Comparison of ENCODE assay signal across 13 mouse cellular contexts in genomic region chr14:123065566-123065965, GRCm38 (mm10).
DNase-seq lines count a peak whose midpoint lies in the region; ATAC-seq and TF ChIP-seq lines count a peak whose summit lies in the region.
"Had no signal": no experiment of that assay in that cellular context is flagged by ENCODE, and none has a peak within 500 bp of the region (broad histone marks: within the 10 kb centered on the region; RNA-seq: fewer than 3 reads in every experiment).

No protein-coding gene starts in this region.

- intact Hi-C loops in heart, postnatal 36 days (cut with DNase I), result no loop called here

- no peak for DNase-seq in hindbrain, embryonic 11.5 days (ENCODE audit: low spot score)
- no peak for DNase-seq in hindbrain, embryonic 10.5 days (ENCODE audit: low spot score)
- DNase-seq in embryonic facial prominence, embryonic 11.5 days (ENCODE audit: low spot score), result peak; percentile 23
- DNase-seq in midbrain, postnatal 0 days (ENCODE audit: low spot score), result peak; percentile 29
- no peak for DNase-seq in heart, postnatal 36 days
- DNase-seq in thymus, postnatal 14 days, result no peak
- DNase-seq in spleen, postnatal 4 days (ENCODE audit: low spot score in 2 of 2), result no peak
- DNase-seq: adrenal gland, adult 8-10 months; heart, adult 11 months; heart, postnatal 14 days; kidney, adult 18-20 months; liver, embryonic 13.5 days had no signal

- H3K9me3 ChIP-seq in hindbrain, embryonic 11.5 days (ENCODE audit: control insufficient read depth, low read length), result no peaks in the 10 kb centered on the region
- no peaks in the 10 kb centered on the region for H3K9me3 ChIP-seq in hindbrain, embryonic 10.5 days
- no peaks in the 10 kb centered on the region for H3K9me3 ChIP-seq in embryonic facial prominence, embryonic 11.5 days (replicated peaks; ENCODE audit: control insufficient read depth, low read length)
- no peaks in the 10 kb centered on the region for H3K9me3 ChIP-seq in hindbrain, embryonic 12.5 days (replicated peaks)
- H3K9me3 ChIP-seq in midbrain, postnatal 0 days (ENCODE audit: low read length), result no peaks in the 10 kb centered on the region
- H3K9me3 ChIP-seq: liver, embryonic 13.5 days had no signal

- no peak overlapping the region for H3K9ac ChIP-seq in hindbrain, embryonic 11.5 days (ENCODE audit: low read depth, low read length)
- H3K9ac ChIP-seq in embryonic facial prominence, embryonic 11.5 days (replicated peaks; ENCODE audit: low read length), result no peak overlapping the region
- H3K9ac ChIP-seq in hindbrain, embryonic 12.5 days, result no peak overlapping the region
- no peak overlapping the region for H3K9ac ChIP-seq in midbrain, postnatal 0 days (replicated peaks; ENCODE audit: low read length, poor library complexity, severe bottlenecking)
- H3K9ac ChIP-seq: liver, embryonic 13.5 days had no signal

- no peak overlapping the region for H3K4me3 ChIP-seq in hindbrain, embryonic 11.5 days (ENCODE audit: low read depth, low read length)
- H3K4me3 ChIP-seq in hindbrain, embryonic 10.5 days, result no peak overlapping the region
- no peak overlapping the region for H3K4me3 ChIP-seq in embryonic facial prominence, embryonic 11.5 days (ENCODE audit: low read depth, low read length)
- H3K4me3 ChIP-seq in hindbrain, embryonic 12.5 days, result no peak overlapping the region
- H3K4me3 ChIP-seq in midbrain, postnatal 0 days (ENCODE audit: low read depth, low read length), result no peak overlapping the region
- H3K4me3 ChIP-seq: liver, embryonic 13.5 days had no signal

- no peak for TF ChIP-seq CTCF in midbrain, postnatal 0 days (IDR thresholded peaks at IDR 0.05)

- 62% methylated on average over 8 of the region's 8 CpGs for WGBS in hindbrain, embryonic 11.5 days
- WGBS in hindbrain, embryonic 10.5 days, result 64% methylated on average over 8 of the region's 8 CpGs
- WGBS in embryonic facial prominence, embryonic 11.5 days, result 47% methylated on average over 8 of the region's 8 CpGs
- WGBS in hindbrain, embryonic 12.5 days, result 45% methylated on average over 8 of the region's 8 CpGs
- WGBS in midbrain, postnatal 0 days, result 21% methylated on average over 8 of the region's 8 CpGs

- no peak overlapping the region for H3K4me2 ChIP-seq in hindbrain, embryonic 11.5 days (replicated peaks; ENCODE audit: low read depth, low read length)
- no peak overlapping the region for H3K4me2 ChIP-seq in embryonic facial prominence, embryonic 11.5 days (ENCODE audit: low read depth, low read length)
- H3K4me2 ChIP-seq in hindbrain, embryonic 12.5 days (replicated peaks), result no peak overlapping the region
- peak overlapping the region; percentile 10; the same call in 1 of the 2 replicates for H3K4me2 ChIP-seq in midbrain, postnatal 0 days (ENCODE audit: low read depth, low read length, poor library complexity, severe bottlenecking)
- H3K4me2 ChIP-seq: liver, embryonic 13.5 days had no signal

- no peaks in the 10 kb centered on the region for H3K4me1 ChIP-seq in hindbrain, embryonic 11.5 days (replicated peaks; ENCODE audit: control insufficient read depth, insufficient read depth, low read length)
- H3K4me1 ChIP-seq in hindbrain, embryonic 10.5 days (replicated peaks), result peaks cover 8% of the 10 kb centered on the region; the same call in 1 of the 2 replicates
- H3K4me1 ChIP-seq in embryonic facial prominence, embryonic 11.5 days (ENCODE audit: control insufficient read depth, insufficient read depth, low read length), result no peaks in the 10 kb centered on the region
- no peaks in the 10 kb centered on the region for H3K4me1 ChIP-seq in hindbrain, embryonic 12.5 days
- no peaks in the 10 kb centered on the region for H3K4me1 ChIP-seq in midbrain, postnatal 0 days (ENCODE audit: insufficient read depth, low read length)
- H3K4me1 ChIP-seq: liver, embryonic 13.5 days had no signal

- H3K36me3 ChIP-seq in hindbrain, embryonic 11.5 days (ENCODE audit: control insufficient read depth, insufficient read depth, low read length), result no peaks in the 10 kb centered on the region
- H3K36me3 ChIP-seq in hindbrain, embryonic 10.5 days, result no peaks in the 10 kb centered on the region
- H3K36me3 ChIP-seq in embryonic facial prominence, embryonic 11.5 days (replicated peaks; ENCODE audit: control insufficient read depth, insufficient read depth, low read depth, low read length), result no peaks in the 10 kb centered on the region
- no peaks in the 10 kb centered on the region for H3K36me3 ChIP-seq in hindbrain, embryonic 12.5 days
- H3K36me3 ChIP-seq in midbrain, postnatal 0 days (ENCODE audit: insufficient read depth, low read length), result no peaks in the 10 kb centered on the region
- H3K36me3 ChIP-seq: liver, embryonic 13.5 days had no signal

- peak; percentile 49 for ATAC-seq in hindbrain, embryonic 11.5 days (ENCODE audit: low FRiP score)
- no peak; the same call in 1 of the 2 replicates for ATAC-seq in embryonic facial prominence, embryonic 11.5 days (replicated peaks; ENCODE audit: insufficient number of reproducible peaks, low FRiP score, low TSS enrichment, low read depth)
- ATAC-seq in hindbrain, embryonic 12.5 days (ENCODE audit: low FRiP score), result peak; percentile 66
- no peak for ATAC-seq in midbrain, postnatal 0 days (ENCODE audit: low FRiP score)

- no peak overlapping the region for H3K27ac ChIP-seq in hindbrain, embryonic 11.5 days (ENCODE audit: low read depth, low read length)
- no peak overlapping the region for H3K27ac ChIP-seq in hindbrain, embryonic 10.5 days
- no peak overlapping the region for H3K27ac ChIP-seq in embryonic facial prominence, embryonic 11.5 days (replicated peaks; ENCODE audit: low read depth, low read length)
- H3K27ac ChIP-seq in hindbrain, embryonic 12.5 days, result no peak overlapping the region
- H3K27ac ChIP-seq in midbrain, postnatal 0 days (ENCODE audit: low read depth, low read length), result no peak overlapping the region
- H3K27ac ChIP-seq: liver, embryonic 13.5 days had no signal

- H3K27me3 ChIP-seq in hindbrain, embryonic 11.5 days (ENCODE audit: control insufficient read depth, insufficient read depth, low read length), result no peaks in the 10 kb centered on the region
- no peaks in the 10 kb centered on the region for H3K27me3 ChIP-seq in hindbrain, embryonic 10.5 days (ENCODE audit: insufficient read depth, poor library complexity, severe bottlenecking)
- no peaks in the 10 kb centered on the region for H3K27me3 ChIP-seq in embryonic facial prominence, embryonic 11.5 days (ENCODE audit: control insufficient read depth, insufficient read depth, low read length)
- H3K27me3 ChIP-seq in hindbrain, embryonic 12.5 days, result no peaks in the 10 kb centered on the region
- no peaks in the 10 kb centered on the region for H3K27me3 ChIP-seq in midbrain, postnatal 0 days (ENCODE audit: insufficient read depth, low read length)
- H3K27me3 ChIP-seq: liver, embryonic 13.5 days had no signal

Comparison
In these comparisons a context has a peak if more than half of its experiments do, and no peak if none do; other contexts are left out.
1. ATAC-seq: peak in hindbrain, embryonic 11.5 days (single experiment) and hindbrain, embryonic 12.5 days (single experiment); none in embryonic facial prominence, embryonic 11.5 days (single experiment) and midbrain, postnatal 0 days (single experiment).
2. DNase-seq: peak in embryonic facial prominence, embryonic 11.5 days (single experiment) and midbrain, postnatal 0 days (single experiment); none in hindbrain, embryonic 11.5 days (single experiment), hindbrain, embryonic 10.5 days (single experiment), heart, postnatal 36 days (0 of 2), thymus, postnatal 14 days (single experiment) and spleen, postnatal 4 days (0 of 2).